Mouse (Mus musculus) G1E (cell line): Measurements from ENCODE around the gene Adgrv1.

Experiments
- CTCF ChIP-seq: IDR thresholded peaks from 2 replicates; pipeline ENCODE4 v1.5.1; 2012; ENCODE audit warnings: low read depth, low read length, inconsistent platforms, mixed read lengths
- GATA1 ChIP-seq: IDR thresholded peaks from 2 replicates; pipeline ENCODE4 v1.6.1; 2012; ENCODE audit warnings: borderline replicate concordance, low read length, inconsistent platforms, mixed read lengths

DNA sequence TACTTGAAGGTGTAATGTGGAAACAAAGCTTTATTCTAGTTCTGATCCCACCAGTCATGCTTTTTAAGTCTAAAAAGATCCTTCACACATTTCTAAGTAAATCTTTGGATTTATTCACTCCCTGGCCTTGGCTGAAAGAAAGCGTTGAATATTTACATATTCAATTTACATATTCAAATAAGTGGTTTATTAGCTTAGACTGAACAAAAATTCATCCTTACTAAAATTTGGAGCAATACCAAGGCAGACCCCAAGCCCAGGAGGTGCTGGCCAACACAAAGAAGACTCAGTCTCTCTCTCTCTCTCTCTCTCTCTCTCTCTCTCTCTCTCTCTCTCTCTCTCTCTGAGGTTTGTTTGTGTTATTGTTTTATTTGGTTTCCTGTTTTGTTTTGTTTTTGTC lies 82.9 kb downstream of the Adgrv1 start:
- no peak for TF ChIP-seq CTCF
- TF ChIP-seq GATA1: no peak
